Mouse (Mus musculus) naive thymus-derived CD4-positive, alpha-beta T cell, adult 2 months (primary cell): ENCODE data around the gene A630095N17Rik.
"Not testable (repeated sequence)": the region's sequence is repeated elsewhere in the genome, so short reads cannot be mapped to it uniquely, and the experiment has no call there.

Experiments
- DNase-seq: peaks from one replicate; pipeline ENCODE4 v3.0.0-alpha.2; 2011; ENCODE audit warnings: low read depth

A630095N17Rik gene

DNA sequence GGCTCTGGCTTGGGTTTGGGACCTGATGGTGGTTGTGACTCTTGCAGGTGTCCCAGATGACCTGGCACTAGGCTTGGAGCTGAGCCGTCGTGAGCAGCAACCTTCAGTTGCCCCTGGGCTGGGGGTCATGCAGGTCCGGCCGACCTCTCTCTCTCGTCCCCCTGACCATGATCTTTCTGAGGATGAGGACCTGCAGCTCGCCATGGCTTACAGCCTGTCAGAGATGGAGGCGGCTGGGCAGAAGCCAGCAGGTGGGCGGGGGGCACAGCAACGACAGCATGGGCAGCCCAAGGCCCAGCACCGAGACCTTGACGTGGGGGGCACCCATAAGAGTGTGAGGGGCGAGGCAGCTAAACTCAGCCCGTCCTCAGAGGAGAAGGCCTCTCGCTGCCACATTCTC is 11.5 kb upstream of the A630095N17Rik start:
- no peak for DNase-seq

DNA sequence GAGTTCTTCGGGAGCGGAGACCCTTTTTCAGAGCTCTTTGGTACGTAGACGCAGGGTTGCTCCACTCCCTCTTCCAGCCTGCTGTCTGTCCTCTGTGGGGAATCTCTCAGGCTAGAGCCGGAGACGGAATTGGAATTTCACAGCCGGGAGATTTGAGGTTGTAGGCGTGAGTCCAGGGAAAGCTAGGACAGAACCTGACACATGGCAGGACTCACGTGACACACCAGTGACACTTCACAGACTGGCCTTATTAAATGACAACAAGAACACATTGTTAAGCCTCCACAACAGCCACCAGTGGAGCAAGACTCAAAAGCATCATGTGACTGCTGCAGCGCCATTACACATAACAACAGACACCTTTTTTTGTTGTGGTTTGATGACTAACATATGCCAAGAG is 7.7 kb upstream of the A630095N17Rik start:
- DNase-seq, result peak; percentile 7

DNA sequence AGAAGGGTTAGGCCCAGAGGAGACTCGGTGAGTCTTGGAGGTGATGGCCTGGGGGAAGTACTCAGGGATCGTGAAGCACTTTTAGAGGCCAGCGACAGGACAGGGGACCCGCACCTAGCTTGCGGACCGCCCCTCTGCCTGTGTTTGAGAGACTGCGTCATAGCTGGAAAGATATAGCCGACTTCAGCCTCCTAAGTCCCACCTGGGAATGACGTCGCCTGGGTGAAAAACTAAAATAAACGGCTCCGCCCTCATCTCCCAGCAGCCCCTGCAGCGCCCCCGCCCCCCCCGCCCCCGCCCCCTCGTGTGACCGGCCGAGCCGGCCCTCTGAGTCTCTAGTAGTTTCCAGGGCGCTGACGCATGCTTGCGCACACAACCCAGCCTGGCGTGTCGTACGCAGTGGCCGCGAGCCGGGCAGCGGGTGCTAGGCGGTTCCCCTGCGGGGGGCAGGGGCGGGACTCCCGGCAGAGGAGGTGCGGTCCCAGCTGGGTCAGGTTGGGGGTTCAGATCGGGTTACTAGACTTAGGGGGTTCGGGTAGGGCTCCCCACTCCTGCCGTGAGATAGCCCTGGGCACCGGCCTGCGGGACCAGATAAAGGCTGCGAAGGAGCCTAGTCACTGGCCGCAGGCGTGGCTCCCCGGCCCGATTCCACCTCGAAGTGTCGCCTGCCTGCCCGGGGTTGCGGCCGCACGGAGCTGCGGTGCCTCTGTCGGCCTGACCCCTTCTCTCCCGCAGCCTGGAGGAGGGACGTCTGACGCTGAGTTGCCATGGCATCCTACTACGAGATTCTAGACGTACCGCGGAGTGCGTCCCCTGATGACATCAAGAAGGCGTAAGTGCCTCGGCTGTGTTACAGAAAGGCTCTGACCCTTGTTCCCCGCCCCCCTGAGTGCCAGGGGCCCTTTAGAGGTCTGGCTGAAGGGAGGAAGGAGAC is 4.5 kb upstream of the A630095N17Rik start, which contains the start of gene Dnajb2:
TSS of gene Dnajb2 (plus strand) at position 290 of the 934 bp plus-strand sequence.
- DNase-seq, result peak; percentile 90

DNA sequence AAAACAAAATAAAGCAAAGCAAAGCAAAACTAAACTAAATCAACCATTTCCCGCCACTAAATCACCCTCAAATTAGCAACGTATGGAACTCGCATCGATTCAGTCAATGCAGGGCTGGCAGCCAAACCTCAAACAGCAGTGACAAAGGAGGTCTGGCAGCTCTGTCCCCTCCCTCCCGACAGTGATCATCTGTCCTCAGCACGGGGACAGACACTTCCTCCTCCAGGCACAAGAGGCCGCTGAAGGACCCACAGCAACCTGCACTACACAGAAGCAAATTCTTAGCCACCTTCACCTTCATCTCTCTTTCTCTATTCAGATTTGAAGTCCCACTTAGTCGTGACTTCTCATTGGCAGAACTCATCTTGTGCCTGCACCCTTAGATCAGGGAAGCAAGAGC is 2.7 kb upstream of the A630095N17Rik start:
- DNase-seq, result peak; percentile 87

DNA sequence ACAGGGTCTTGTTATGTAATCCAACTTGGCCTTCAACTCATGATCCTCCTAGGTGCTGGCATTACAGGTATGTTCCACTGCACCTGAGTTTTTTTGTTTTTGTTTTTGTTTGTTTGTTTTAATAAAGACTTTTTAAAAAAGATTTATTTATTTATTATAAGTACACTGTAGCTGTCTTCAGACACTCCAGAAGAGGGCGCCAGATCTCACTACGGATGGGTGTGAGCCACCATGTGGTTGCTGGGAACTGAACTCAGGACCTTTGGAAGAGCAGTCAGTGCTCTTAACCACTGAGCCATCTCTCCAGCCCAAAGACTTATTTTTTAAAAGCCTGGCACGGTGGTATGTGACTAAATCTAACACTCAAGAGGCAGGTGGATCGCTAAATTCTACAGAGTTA is 587 bp upstream of the A630095N17Rik start:
- DNase-seq, result not testable (repeated sequence)

DNA sequence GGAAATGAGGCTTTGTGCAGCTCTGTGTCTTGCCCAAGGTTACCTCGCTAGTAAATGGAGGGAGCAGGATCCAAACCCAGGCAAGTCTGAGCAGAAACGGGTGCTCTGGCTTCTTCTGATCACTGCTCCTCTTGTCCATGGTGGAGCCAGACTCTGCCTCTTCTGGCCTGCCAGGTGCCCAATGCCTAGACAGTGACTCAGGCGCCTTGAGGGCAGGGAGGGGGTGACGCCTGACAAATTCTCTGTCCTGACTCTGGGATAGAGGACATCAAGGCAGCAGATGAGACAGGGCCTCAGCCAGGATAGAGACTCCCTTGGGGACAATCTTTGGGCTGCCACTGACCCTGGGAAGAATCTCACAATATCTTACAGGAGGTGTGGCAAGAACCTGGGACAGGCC is 678 bp downstream of the A630095N17Rik start:
- no peak for DNase-seq

DNA sequence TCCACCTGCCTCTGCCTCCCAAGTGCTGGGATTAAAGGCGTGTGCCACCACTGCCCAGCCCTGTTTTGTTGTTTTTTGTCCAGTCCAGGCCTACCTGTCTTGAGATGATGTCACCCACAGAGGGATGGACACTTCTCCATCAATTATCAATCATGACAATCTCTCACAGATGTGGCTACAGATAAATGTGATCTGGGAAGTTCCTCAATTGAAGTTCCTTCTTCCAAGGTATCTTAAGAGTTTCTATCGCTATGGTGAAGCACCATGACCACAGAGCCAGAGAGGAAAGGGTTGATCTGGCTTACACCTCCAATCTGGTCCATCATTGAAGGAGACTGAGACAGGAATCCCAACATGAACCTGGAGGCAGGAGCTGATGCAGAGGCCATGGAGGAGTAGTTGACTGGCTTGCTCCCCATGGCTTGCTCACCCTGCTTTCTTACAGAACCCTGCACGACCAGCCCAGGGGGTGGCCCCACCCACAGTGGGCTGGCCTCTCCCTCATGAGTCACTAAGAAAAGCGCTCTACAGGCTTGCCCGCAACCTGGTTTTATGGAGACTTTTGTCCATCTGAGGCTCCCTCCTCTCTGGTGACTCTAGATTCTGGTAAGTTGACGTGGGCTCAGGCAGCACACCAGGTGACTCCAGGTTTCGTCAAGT is 1.4 kb downstream of the A630095N17Rik start:
- no peak for DNase-seq

DNA sequence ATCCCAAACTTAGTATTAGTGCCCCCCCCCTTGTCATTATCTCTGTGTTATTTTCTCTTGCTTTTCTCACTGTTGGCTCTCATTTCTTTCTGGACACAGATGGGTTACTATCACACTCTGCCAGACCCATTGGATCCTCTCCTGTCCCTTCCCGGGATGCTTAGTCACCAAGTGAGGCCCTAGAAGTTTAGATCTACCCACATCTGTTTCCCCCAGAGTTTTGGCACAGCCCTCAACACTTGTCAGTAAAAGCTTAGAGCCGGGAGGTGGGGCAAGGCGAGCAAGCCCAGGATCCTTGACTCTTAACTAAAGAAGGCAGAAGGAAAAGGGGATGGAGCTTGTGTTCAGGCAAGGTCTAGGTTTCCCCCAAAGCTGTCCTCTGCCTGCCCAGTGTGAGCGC is 2.7 kb downstream of the A630095N17Rik start:
- no peak for DNase-seq

DNA sequence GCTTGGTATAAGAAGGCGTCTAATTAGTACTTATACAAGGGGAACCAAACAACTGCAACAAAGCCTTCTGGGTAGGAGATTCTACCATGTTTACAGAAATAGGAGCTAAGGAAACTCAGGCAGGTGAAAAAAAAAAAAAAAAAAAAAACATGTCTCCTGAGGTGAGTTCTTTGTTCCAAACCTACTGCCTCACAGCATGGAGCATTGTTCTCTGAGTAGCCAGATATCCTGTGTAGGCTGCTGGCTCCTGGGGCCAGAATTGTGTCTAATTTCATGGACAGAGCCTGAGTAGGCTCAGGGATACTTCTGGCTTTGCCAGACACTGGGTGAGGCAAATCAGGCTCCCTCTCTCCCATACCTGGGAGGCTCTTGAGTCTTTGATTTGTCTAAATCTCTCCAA is 4.2 kb downstream of the A630095N17Rik start:
- no peak for DNase-seq

DNA sequence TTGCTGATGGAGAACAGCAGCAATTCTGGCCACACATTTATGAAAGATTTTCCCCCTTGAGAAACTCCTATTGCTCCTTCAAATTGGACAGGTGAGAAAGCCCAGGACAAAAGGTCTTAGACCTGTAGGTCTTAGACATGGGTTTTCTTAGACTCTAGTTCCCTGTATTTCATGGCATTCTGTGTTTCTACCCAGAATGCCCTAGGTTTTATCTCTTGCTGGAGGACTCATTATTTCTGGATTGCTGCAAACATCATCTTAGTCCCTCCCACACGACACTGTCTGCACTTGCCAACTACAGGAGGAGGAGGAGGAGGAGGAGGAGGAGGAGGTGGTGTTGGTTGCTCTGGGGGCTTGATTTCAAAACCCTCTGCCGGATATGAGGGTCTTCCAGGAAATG is 5.8 kb downstream of the A630095N17Rik start:
- no peak for DNase-seq

DNA sequence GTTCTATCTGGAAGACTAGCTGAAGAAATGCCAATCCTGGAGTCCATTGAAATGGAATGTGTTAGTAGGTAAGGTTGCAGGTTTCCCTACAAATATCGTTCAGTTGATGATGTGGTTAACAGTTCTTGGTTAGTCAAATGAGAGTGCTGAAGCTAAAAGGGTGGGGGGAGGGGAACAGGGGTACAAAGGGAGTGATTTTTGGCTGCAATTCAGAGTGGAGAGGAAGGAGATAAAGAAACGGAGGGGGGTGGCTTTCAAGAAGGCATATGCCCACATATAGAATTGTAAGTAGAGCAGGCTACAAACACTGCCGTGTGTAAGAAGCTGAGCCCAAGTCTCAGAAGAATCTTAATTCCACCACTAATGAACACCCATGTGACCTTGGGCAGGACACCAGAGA is 6.4 kb downstream of the A630095N17Rik start:
- DNase-seq, result peak; percentile 49

DNA sequence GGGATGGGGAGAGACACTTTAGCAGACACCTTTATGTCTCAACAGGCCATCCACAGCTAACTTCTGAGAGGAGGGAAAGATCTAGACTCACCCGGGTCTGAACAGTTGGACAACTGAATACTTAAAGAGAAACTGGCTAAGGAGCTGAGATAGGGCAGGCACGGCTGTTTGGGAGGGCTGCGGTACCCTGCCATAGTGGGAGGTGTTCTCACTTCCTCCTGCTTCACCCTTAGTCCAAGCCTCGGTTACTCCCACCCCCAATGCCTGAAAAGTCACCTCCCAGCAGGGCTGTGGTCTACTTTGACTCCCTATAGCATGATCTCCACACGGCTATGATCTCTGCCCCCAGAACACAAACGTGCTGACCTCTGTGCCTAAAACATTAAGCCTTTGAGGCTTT is 8.4 kb downstream of the A630095N17Rik start:
- peak; percentile 47 for DNase-seq

DNA sequence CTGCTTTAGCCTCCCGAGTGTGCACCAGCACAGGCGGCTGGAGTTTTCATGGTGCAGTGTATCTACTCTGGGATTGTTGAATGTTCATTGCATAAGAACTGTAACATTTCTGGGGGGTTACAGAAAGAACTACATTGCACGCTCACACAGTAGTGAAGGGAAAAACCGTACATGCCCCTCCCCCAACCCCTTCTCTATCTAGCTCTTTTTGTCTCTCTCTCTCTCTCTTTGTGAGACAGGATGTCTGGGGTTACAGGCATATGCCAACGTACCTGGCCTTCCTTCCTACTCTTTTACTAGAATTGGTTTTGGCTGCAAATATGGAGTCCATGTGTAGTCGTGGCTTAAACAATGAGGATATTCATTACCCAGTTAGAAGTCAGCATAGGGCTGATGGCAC is 9.0 kb downstream of the A630095N17Rik start:
- peak; percentile 72 for DNase-seq

DNA sequence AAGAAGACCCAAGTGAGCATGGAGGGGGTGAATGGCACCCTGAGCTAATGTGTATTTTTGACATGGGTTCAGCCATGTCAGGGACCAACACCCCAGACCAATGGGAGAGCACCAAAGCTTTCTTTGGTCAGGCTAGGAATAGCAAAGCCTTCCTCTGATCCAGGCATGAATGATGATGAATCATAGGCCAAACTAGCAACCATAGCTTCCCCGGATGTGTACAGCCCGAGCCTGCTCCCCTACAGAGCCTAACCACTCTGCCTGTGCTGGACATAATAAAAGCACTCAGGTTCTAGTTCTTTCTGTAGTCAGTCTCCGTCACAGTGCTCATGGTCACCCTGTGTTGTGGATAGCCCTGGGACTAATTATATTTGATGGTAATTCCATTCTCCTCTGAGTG is 10.4 kb downstream of the A630095N17Rik start:
- no peak for DNase-seq

DNA sequence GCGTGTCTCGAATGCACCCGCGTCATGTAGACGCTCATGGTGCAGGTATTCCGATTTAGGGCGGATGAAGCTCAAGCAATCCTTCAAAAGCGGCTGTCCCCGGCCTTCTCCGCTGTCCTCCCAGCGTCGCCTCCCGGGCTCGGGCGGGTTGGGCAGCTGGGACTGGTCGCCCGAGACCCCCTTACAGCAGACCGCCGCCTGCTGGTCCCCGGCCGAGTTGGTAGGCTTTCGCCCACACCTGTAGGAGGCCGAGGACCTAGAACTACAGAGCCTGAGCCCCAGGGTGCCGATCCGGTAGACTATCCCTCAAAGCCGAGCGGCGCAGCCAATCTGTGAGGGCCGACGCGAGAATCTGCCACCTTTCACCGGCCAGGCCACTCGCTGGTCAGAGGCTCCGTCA is 12.4 kb downstream of the A630095N17Rik start, which contains the start of gene Tuba4a:
TSS of gene Tuba4a (minus strand) at position 335 of the 400 bp plus-strand sequence.
- DNase-seq, result no peak

DNA sequence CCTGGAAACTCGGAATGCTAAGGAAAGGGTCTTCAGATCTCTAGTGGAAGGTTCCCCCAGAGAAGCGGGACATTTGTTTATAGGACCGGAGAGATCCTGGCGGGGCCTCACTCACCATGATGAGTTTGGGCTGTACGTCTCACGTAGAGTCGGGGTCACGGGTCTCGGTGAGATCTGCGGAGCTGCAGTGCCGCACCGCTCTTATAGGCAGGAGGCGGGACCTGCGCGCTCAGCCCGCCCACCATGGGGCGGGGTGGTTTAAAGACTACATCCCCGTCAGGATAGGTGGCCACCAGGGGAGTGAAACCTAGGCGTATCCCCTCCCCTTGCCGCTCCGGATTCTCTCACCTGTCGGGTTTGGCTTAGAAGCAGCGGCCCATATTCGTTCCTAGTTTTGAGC is 12.8 kb downstream of the A630095N17Rik start:
- peak; percentile 99 for DNase-seq

DNA sequence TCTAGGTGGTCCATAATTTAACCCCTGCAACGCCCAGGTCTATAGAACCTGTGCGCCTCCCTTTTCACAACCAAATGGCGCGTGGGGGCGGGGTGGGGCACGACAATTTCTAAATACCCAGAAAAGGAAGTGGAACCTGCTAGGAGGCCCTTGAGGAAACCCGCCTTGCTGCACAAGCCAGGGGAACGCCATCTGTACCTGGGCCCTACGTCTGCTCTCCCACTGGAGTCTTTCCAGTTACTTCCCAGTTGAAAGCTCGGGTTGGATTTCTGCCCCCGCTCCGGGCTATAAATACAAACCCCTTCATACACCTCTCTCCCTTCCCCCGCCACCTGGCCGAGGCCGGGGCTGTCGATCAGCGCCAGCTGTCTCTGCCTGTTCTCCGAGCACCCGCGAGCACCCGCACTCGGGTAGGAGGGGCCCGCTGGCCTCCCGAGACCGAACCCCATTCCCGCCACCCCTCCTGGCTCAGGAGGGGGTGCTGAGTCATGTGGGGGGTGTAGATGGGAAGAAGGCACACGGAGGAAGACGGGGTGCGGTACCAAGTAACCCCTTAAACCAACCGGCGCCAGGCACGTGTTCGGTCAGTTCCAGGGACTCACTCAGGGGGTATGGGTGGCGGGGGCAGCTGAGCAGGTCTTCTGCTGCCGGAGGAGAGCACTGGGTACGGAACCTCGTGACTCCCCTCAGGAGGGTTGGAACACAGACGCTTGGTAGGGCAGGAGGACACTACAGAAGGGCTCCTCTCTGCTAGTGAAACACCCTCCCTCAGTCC is 13.5 kb downstream of the A630095N17Rik start:
- DNase-seq, result peak; percentile 75

DNA sequence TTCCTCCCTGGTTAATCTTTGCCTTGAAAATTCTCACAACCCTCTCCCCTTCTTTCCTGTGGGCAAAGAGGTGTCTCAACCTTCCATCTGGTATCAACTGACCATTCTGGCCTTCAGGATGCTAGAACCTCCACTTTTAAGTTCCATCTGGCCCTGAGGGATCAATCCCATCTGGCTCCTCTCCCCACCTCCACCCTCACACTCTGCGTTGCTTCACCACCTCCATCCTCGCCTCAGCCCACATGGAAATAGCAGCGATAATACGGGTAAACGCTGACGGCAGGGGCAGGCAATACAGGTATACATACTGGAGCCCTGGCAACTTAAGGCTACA is 14.0 kb downstream of the A630095N17Rik start:
- no peak for DNase-seq

DNA sequence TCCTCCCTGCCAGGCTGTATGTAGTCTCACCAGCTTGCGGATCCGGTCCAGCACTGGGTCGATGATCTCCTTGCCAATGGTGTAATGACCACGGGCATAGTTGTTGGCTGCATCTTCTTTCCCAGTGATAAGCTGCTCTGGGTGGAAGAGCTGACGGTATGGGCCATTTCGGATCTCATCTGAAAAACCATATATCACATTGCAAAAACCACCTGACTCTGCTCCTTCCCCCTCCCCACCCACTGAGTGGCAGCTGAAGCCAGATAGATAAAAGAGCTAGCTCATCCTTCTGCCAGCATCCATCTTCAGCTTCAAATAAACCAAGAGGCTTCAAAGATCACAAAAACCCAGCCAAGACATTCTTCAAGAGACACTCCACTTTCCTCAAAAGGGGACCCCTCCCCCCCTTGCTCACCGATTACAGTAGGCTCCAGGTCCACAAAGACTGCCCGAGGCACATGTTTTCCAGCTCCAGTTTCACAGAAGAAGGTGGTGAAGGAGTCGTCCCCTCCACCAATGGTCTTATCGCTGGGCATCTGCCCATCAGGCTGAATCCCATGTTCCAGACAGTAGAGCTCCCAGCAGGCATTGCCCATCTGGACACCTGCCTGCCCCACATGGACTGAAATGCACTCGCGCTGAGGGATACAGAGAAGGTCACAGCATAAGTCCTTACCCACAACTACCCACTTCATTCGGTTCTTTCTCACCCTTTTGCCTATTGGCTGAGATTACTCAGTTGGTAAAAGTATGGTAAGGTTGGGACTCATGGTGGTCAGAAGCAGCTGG is 14.9 kb downstream of the A630095N17Rik start:
- DNase-seq, result peak; percentile 63

DNA sequence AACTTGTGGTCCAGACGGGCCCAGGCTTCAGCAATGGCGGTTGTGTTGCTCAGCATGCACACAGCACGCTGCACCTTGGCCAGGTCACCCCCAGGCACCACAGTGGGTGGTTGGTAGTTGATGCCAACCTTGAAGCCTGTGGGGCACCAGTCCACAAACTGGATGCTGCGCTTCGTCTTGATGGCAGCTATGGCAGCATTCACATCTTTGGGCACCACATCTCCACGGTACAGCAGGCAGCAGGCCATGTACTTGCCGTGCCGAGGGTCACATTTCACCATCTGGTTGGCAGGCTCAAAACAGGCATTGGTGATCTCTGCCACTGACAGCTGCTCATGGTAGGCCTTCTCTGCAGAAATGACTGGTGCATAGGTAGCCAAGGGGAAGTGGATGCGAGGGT is 16.1 kb downstream of the A630095N17Rik start:
- peak; percentile 13 for DNase-seq

DNA sequence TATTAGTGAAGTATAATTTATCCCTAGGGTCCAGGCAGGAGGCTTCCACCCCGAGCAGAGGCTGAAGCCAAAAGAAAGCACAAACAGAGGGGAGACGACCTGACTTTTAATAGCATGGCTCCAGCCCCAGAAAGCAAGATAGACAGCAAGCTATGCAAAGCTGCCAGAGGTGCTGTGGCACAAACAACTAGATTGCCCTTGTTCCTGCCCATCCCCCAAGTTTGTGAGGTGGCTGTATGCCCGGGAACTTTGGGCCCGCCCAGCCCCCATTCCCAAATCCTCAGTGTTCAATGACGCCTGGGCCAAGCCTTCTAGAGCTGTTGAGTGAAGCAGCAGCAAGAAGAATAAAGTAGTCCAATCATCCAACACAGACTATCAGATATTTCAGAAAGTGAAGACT is 17.0 kb downstream of the A630095N17Rik start:
- no peak for DNase-seq

DNA sequence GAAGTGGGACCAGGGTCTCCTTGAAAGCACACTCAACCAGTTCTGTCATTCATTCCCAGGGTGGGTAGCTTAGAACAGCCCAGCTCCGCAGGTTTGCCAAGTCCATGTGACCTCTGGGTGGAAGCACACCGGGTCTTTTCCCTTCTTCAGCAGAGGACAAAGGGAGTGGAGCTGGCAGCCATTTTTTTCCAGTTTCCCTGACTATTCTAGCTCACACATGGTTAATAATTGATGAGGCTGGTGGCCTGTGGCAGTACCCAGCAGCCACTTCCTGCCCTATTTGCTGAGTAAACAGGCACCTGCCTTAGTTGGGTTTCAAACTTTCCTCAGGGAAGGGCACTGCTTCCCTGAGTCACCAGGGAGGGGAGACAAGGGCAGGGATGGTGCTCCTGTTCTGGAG is 17.5 kb downstream of the A630095N17Rik start:
- peak; percentile 19 for DNase-seq
